Mouse (Mus musculus) urinary bladder, postnatal 25 days (tissue): Measurements from ENCODE around the gene Prl4a1.
"Not testable (repeated sequence)": the region's sequence is repeated elsewhere in the genome, so short reads cannot be mapped to it uniquely, and the experiment has no call there.

Experiments used
- DNase-seq: peaks from one replicate; pipeline ENCODE4 v3.0.0; 2022; ENCODE audit warnings: low spot score

Gene Prl4a1

DNA sequence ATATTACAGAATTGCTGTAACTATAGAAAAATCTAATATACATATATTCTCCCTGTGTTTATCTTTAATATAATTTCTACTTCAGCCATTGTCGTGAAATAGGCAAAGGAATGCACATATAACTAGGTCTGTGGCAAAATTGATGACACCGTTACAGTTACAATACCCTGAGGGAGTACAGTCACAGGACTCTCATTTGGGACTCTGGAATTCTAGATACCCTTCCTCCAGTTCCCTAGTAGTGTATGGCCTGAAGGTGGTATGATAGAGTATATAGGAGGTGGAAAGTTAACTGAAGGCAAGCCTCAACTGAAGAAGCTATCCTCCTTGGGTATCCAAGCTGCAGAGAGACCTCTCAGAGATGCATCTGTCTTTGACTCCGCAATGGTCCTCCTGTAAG is at the start of gene Prl4a1:
Prl4a1 (plus strand) TSS at position 301 of the 400 bp plus-strand sequence.
- DNase-seq, result no peak

DNA sequence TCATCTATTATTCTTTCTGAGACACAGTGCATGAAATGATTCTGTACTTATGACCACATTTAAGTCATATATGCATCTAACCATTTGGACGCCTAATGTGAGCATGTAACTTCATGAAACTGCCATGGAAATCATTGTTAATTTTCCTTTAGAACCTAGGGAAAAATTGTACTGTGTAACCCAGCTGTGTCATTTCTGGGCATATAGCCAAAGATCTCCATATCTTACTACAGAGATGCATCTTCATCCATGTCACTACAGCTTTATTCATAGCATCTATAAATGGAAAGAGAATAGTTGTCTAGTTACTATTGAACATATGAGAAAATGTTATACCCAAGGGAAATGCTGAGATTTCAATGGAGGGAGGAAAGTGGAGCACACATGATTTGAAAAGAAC is 43.1 kb upstream of the Prl4a1 start:
- no peak for DNase-seq

DNA sequence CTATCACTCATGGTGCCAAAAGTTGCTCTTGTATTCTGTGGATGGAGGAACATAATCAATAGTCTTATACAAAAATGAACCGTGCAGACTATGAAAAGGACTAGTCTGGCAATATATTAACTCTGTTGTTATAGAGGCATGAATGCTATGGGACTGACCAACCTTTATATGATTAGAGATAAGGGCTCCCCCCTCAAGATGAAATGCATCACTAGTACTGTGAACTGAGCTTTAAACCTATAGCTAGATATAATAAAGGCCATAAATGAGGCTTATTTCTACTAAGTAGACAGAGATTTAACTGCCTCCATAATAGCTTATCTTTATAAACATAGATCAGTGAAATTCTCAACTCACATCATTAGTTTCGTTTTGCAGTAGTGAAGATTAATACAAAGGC is 41.7 kb upstream of the Prl4a1 start:
- not testable (repeated sequence) for DNase-seq

DNA sequence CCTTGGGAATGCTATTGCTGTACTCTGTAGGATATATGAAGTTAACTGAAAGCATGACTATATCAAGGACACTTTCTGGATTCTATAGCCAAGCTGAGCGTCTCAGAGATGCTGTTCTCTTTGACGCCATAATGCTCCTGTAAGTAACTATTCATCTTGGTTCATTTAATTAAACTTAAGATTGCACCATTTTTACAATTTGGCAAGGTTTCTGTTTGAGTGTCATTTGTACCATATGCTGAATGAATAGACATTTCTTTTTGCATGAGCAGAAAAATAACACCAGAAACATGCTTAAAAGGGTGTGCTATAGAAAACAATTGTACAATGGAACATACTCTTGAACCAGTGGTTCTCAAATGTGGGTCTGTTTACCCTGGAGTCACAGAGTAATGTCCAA is 38.4 kb upstream of the Prl4a1 start:
- no peak for DNase-seq

DNA sequence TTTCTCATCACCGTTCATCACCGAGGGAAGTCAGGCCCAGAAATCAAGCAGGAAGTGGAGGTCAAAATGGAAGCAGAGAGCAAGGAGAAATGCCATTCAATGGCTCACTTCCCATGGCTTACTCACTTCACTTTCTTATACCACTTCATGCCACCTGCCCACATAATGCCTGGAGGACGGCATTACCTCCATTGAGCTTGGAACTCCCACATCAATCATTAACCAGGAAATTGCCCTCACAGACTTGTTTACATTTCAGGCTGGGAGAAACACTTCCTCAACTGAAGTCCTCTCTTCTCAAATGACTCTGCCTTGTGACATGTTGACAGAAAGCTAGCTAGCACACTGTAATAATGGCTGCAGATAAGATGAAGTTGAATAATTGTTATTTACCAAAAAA is 19.5 kb upstream of the Prl4a1 start:
- not testable (repeated sequence) for DNase-seq

DNA sequence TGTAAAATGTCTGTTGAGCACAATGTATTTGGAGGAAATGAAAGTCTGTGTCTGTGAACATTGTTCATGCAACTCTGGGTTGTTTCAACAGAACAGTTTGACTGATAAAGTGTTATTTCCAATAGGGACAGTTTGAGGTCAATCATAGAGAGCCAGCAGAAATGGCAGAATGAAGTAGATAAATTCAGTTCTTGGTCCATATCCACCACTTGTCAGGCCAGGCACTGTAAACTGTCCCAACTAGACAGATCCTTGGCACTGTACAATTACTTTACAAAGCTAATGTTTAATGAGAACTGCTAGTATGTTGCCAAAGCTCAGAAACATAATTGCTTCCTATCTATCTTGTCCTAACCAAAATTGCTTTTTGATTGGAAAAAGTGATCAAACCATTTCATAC is 13.3 kb downstream of the Prl4a1 start:
- DNase-seq, result no peak

DNA sequence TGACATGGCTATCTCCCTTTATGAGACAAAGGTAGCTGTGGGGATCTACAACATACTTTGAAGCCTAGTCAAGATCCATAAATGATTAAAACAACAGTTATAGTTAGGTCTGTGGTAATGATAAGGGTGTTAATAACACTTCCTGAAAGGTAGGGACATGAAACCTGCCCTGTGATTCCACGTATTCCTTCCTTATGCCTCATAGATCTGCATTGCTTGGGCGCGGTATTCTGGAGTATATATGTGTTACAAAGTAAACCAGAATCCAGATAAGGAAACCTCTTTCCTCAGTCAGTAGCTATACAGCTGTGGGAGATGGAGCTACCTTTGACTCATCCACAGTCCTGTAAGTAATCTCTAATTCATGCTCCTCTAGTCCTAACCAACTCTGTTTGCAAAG is 53.3 kb downstream of the Prl4a1 start:
- DNase-seq, result no peak
